Mouse (Mus musculus): ENCODE results near the gene Ptpn7.
"Not testable (repeated sequence)": the region's sequence is repeated elsewhere in the genome, so short reads cannot be mapped to it uniquely, and the experiment has no call there.

Gene Ptpn7

DNA sequence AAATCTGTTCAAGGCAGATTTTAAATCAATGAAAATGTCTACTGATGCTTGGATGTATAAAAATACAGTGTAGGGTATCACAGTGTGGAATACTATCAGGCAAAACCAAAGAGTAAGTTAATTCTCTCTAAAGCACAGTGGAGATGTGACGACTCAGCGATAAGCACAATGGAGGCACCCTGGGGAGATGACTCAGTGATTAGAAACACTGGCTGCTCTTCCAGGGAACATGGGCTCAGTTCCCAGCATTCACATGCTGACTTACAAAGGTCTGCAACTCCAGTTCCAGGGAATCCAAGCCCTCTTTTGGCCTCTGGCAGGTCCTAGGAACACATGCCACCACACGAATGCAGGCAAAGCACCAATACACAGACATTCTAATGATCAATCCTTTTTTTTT, 55.7 kb downstream of the Ptpn7 start:
- DNase-seq = no peak

DNA sequence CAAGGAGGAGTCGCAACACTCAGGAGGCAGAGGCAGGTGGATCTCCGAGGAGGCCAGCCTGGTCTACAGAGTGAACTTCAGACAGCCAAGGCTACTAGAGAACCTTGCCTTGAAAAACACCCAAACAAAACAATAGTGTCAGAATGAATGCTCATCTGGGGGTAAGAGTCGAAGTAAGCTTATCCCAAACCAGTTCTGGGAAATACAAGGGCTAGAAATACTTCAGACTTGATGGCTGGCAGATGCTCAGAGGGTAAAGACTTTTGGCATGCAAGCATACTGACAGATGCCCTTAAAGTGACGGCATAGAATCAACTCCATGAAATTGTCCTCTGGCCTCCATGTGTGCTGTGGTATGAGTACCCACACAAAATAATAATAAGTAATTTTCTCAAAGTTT, 56.7 kb downstream of the Ptpn7 start:
- no peak for DNase-seq

DNA sequence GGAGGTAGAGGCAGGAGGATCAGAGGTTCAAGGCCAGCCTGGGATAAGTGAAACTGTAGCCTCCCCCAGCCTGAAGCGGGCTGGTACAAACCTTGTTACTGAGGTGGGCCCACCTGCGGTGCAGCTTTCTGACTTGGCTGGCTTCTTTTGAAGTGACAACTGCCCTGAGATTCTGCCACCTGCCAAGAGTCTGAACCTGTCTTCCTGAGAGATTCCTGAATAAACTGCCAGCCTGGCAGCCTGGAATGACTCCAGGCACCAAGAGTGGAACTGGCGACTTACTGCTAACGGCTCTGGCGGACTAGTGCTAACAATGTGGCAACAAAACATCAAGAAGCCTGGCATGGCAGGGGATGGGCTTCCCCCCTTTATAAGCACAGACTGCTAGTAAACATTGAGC, 61.8 kb downstream of the Ptpn7 start:
- not testable (repeated sequence) for DNase-seq
